17 mouse cellular contexts compared by ENCODE assay signal in the genomic region with DNA sequence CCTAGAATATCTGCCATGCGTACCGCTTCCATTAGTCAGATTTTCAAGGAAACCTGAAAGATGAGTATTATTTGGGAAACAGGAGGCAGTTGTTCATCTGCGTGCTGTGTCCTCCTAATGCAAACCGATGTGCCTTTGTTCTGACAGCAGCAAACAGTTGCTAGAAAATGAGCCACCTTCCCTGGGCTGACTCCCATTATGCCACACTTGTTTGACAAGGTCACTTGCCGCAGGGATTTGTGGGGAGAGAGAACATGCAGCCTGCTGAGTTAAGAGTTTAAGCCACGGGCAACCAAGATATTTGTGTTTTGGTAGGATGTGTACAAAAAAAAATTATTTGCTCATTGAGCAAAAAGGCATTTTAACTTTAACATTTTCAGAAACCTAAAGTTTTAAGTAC.
DNase-seq lines count a peak whose midpoint lies in the region; ATAC-seq and TF ChIP-seq lines count a peak whose summit lies in the region.
"Had no signal": no experiment of that assay in that cellular context is flagged by ENCODE, and none has a peak within 500 bp of the region (broad histone marks: within the 10 kb centered on the region; RNA-seq: fewer than 3 reads in every experiment).

No protein-coding gene starts in this region.

- H3K9me3 ChIP-seq in heart, embryonic 13.5 days = no peaks in the 10 kb centered on the region
- H3K9me3 ChIP-seq: embryonic facial prominence, embryonic 13.5 days; forebrain, embryonic 12.5 days; hindbrain, embryonic 10.5 days; intestine, embryonic 15.5 days had no signal

- no peak overlapping the region for H3K9ac ChIP-seq in heart, embryonic 13.5 days
- H3K9ac ChIP-seq: embryonic facial prominence, embryonic 13.5 days; forebrain, embryonic 12.5 days; hindbrain, embryonic 14.5 days; intestine, embryonic 15.5 days had no signal

- no peaks in the 10 kb centered on the region for H3K27me3 ChIP-seq in heart, embryonic 13.5 days (replicated peaks)
- no peaks in the 10 kb centered on the region for H3K27me3 ChIP-seq in Patski
- H3K27me3 ChIP-seq: embryonic facial prominence, embryonic 13.5 days; forebrain, embryonic 12.5 days; intestine, embryonic 15.5 days had no signal

- 0 out of 2 replicates have a peak overlapping the region, but pooled peaks have one; percentile 34 for H3K27ac ChIP-seq in heart, embryonic 13.5 days (replicated peaks)
- H3K27ac ChIP-seq: embryonic facial prominence, embryonic 13.5 days; forebrain, embryonic 12.5 days; hindbrain, embryonic 10.5 days; hindbrain, embryonic 14.5 days; intestine, embryonic 15.5 days had no signal

- CTCF ChIA-PET in Patski (lab: Charles Lee) = interaction anchor here (1.4 to 1.9 kb wide), 3 partner anchors 18 to 23 kb away, joined by 3 to 7 read pairs (median 3); no protein-coding TSS in a partner anchor

- no peak for TF ChIP-seq POLR2A in brain, embryonic 14.5 days (IDR thresholded peaks at IDR 0.05; ENCODE audit: borderline replicate concordance, extremely low read depth, insufficient read depth, insufficient read length, poor library complexity, severe bottlenecking)

- in situ Hi-C loops in Patski (cut with MboI; ENCODE audit: low pct_unique_long_range_greater_than_20kb) = no loop called here

- peaks cover 55% of the 10 kb centered on the region for H3K4me1 ChIP-seq in heart, embryonic 13.5 days
- H3K4me1 ChIP-seq: intestine, embryonic 15.5 days had no signal

- no peak for DNase-seq in heart, postnatal 14 days
- peak; percentile 25 for DNase-seq in kidney, adult 9 months
- DNase-seq in kidney, postnatal 4 days = no peak
- DNase-seq in Patski (ENCODE audit: low read depth, low spot score) = peak; percentile 30
- peak; percentile 58 for DNase-seq in brain, embryonic 14.5 days (ENCODE audit: low read depth)
- no peak for DNase-seq in yolk sac, embryonic 10.5 days (ENCODE audit: low spot score)
- DNase-seq: adrenal gland, postnatal 10 days; cerebellum, adult 2 months; cerebellum, postnatal 10 days; gastrocnemius, postnatal 10 days had no signal

- intact Hi-C loops in heart, postnatal 14 days (cut with DNase I) = no loop called here

- H3K4me2 ChIP-seq in heart, embryonic 13.5 days = no peak overlapping the region
- H3K4me2 ChIP-seq: embryonic facial prominence, embryonic 13.5 days; forebrain, embryonic 12.5 days; hindbrain, embryonic 14.5 days; intestine, embryonic 15.5 days had no signal

- ATAC-seq in heart, embryonic 13.5 days (ENCODE audit: extremely low read depth, insufficient number of reproducible peaks, low FRiP score, low TSS enrichment) = no peak
- ATAC-seq in Patski = no peak
- ATAC-seq: forebrain, embryonic 16.5 days; intestine, embryonic 15.5 days had no signal

- H3K36me3 ChIP-seq in heart, embryonic 13.5 days = no peaks in the 10 kb centered on the region
- H3K36me3 ChIP-seq: embryonic facial prominence, embryonic 13.5 days; forebrain, embryonic 12.5 days; intestine, embryonic 15.5 days had no signal

- WGBS in heart, embryonic 13.5 days = 65% methylated on average over 6 of the region's 6 CpGs

- TF ChIP-seq CTCF in Patski (IDR thresholded peaks at IDR 0.05) = no peak
- no peak for TF ChIP-seq CTCF in brain, embryonic 14.5 days (IDR thresholded peaks at IDR 0.05; ENCODE audit: borderline replicate concordance, extremely low read depth, insufficient read depth, insufficient read length)

- POLR2A ChIA-PET in Patski (lab: Charles Lee) = no interaction called here

- H3K4me3 ChIP-seq in heart, embryonic 13.5 days = no peak overlapping the region
- H3K4me3 ChIP-seq: embryonic facial prominence, embryonic 13.5 days; forebrain, embryonic 12.5 days; hindbrain, embryonic 10.5 days; intestine, embryonic 15.5 days had no signal

Comparison
In these comparisons a context has a peak if more than half of its experiments do, and no peak if none do; other contexts are left out.
1. DNase-seq: peak in kidney, adult 9 months (single experiment), Patski (single experiment) and brain, embryonic 14.5 days (single experiment); none in heart, postnatal 14 days (0 of 2), kidney, postnatal 4 days (0 of 2) and yolk sac, embryonic 10.5 days (single experiment).